Comparison of ENCODE assay signal across 34 mouse cellular contexts in the genomic region with DNA sequence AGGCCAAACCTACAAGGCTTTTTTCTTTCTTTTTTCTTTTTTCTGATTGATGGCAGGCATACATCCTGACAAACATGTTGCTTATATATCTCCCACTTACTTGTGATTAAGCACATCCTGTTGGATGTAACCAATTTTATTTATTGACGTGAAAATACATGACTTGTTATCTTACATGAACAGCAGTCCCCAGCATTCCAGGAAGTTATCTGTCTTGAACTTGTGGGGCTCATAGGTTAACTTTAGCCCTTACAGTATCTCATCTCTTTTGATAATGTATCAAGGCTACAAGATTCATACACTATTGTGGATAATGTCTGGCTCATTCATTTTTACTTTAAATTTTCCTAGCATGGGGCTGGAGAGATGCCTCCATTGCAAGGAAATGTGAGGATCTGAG.
"Had no signal": no experiment of that assay in that cellular context is flagged by ENCODE, and none has a peak within 500 bp of the region (broad histone marks: within the 10 kb centered on the region; RNA-seq: fewer than 3 reads in every experiment).

No protein-coding gene starts in this region.

- H3K9me3 ChIP-seq: heart, embryonic 10.5 days; heart, embryonic 12.5 days; heart, embryonic 13.5 days; heart, embryonic 15.5 days; hindbrain, embryonic 10.5 days; hindbrain, embryonic 12.5 days; hindbrain, embryonic 13.5 days; hindbrain, embryonic 15.5 days; intestine, embryonic 15.5 days had no signal

- DNase-seq: heart, adult 2 months; heart, postnatal 10 days; heart, postnatal 14 days; heart, postnatal 36 days; heart, postnatal 4 days; kidney, adult 11 months; kidney, adult 18-20 months; kidney, adult 2 months; kidney, adult 8-10 months; kidney, adult 9 months; kidney, postnatal 10 days; kidney, postnatal 14 days; kidney, postnatal 25 days; kidney, postnatal 36 days; kidney, postnatal 4 days; layer of hippocampus, adult 9-11 months; layer of hippocampus, postnatal 36 days had no signal

- H3K4me3 ChIP-seq: heart, adult 2 months; heart, embryonic 10.5 days; heart, embryonic 12.5 days; heart, embryonic 13.5 days; heart, embryonic 15.5 days; hindbrain, embryonic 10.5 days; hindbrain, embryonic 12.5 days; hindbrain, embryonic 13.5 days; hindbrain, embryonic 15.5 days; intestine, embryonic 15.5 days; layer of hippocampus, adult 2 months had no signal

- H3K4me1 ChIP-seq: heart, embryonic 10.5 days; heart, embryonic 12.5 days; heart, embryonic 13.5 days; heart, embryonic 15.5 days; hindbrain, embryonic 10.5 days; hindbrain, embryonic 12.5 days; hindbrain, embryonic 13.5 days; hindbrain, embryonic 15.5 days; intestine, embryonic 15.5 days had no signal

- H3K4me2 ChIP-seq: heart, embryonic 11.5 days; heart, embryonic 12.5 days; heart, embryonic 13.5 days; heart, embryonic 15.5 days; hindbrain, embryonic 12.5 days; hindbrain, embryonic 13.5 days; hindbrain, embryonic 14.5 days; hindbrain, embryonic 15.5 days; intestine, embryonic 15.5 days had no signal

- H3K36me3 ChIP-seq: heart, embryonic 10.5 days; heart, embryonic 12.5 days; heart, embryonic 13.5 days; heart, embryonic 15.5 days; hindbrain, embryonic 10.5 days; hindbrain, embryonic 12.5 days; hindbrain, embryonic 13.5 days; hindbrain, embryonic 15.5 days; intestine, embryonic 15.5 days had no signal

- H3K27me3 ChIP-seq: heart, embryonic 12.5 days; heart, embryonic 13.5 days; heart, embryonic 15.5 days; hindbrain, embryonic 12.5 days; hindbrain, embryonic 13.5 days; hindbrain, embryonic 15.5 days; intestine, embryonic 15.5 days had no signal

- H3K9ac ChIP-seq: heart, embryonic 12.5 days; heart, embryonic 13.5 days; heart, embryonic 15.5 days; hindbrain, embryonic 12.5 days; hindbrain, embryonic 13.5 days; hindbrain, embryonic 14.5 days; hindbrain, embryonic 15.5 days; intestine, embryonic 15.5 days had no signal

- H3K27ac ChIP-seq: heart, adult 2 months; heart, embryonic 10.5 days; heart, embryonic 13.5 days; heart, embryonic 15.5 days; hindbrain, embryonic 10.5 days; hindbrain, embryonic 12.5 days; hindbrain, embryonic 13.5 days; hindbrain, embryonic 14.5 days; hindbrain, embryonic 15.5 days; hindbrain, postnatal 0 days; intestine, embryonic 15.5 days; layer of hippocampus, adult 2 months had no signal

- ATAC-seq: hindbrain, embryonic 16.5 days; hindbrain, postnatal 0 days; inflammation-experienced regulatory T-cells, adult 6 months; intestine, embryonic 15.5 days; intestine, embryonic 16.5 days; intestine, postnatal 0 days had no signal
